Mouse (Mus musculus) lung, embryonic 15.5 days (tissue): ENCODE results near the gene Cemip2. TPM values are rescaled to one million over a fixed set of nuclear protein-coding genes. Genes with fewer than 3 reads are reported as not detected.

Experiments
- ATAC-seq: fragments of 200-750 bp; cut with Nextera tagmentation; 2 replicates; pipeline ENCODE4 v1.8.0; 2017; ENCODE audit warnings: moderate number of reproducible peaks, borderline replicate concordance; ENCODE audit not compliant: low FRiP score, low TSS enrichment; ENCODE audit errors: extremely low read depth
- H3K27ac ChIP-seq: fragments of 300-500 bp; sonication (generic); 2 replicates; pipeline ENCODE4 v1.5.1; 2015; ENCODE audit warnings: moderate library complexity, mild to moderate bottlenecking, inconsistent platforms
- H3K27me3 ChIP-seq: fragments of 300-500 bp; sonication (generic); 2 replicates; pipeline ENCODE4 v1.6.1; 2015; ENCODE audit warnings: inconsistent platforms
- H3K36me3 ChIP-seq: fragments of 300-500 bp; sonication (generic); 2 replicates; pipeline ENCODE4 v1.6.1; 2015; ENCODE audit warnings: inconsistent platforms
- H3K4me1 ChIP-seq: fragments of 300-500 bp; sonication (generic); 2 replicates; pipeline ENCODE4 v1.6.1; 2015; ENCODE audit warnings: inconsistent platforms
- H3K4me2 ChIP-seq: fragments of 300-500 bp; sonication (generic); 2 replicates; pipeline ENCODE4 v1.6.1; 2015; ENCODE audit warnings: inconsistent platforms, mild to moderate bottlenecking, moderate library complexity
- H3K4me3 ChIP-seq: fragments of 300-500 bp; sonication (generic); 2 replicates; pipeline ENCODE4 v1.5.1; 2015; ENCODE audit warnings: mild to moderate bottlenecking, inconsistent platforms
- H3K9ac ChIP-seq: fragments of 300-500 bp; sonication (generic); 2 replicates; pipeline ENCODE4 v1.6.1; 2015; ENCODE audit warnings: inconsistent platforms
- H3K9me3 ChIP-seq: fragments of 300-500 bp; sonication (generic); 2 replicates; pipeline ENCODE4 v1.6.1; 2016; ENCODE audit warnings: inconsistent platforms
- WGBS: fragments of 180-500 bp; shearing (Covaris S2); methylation state at CpG from one replicate; pipeline ENCODE4 v1.1.7; 2015; 5-methylcytosine and 5-hydroxymethylcytosine counted together
- polyA plus RNA-seq: library from polyadenylated mRNA; unstranded; fragments of >200 nt; fragmentation: Nextera tagmentation; extraction: Ambion mirVana; gene quantifications from 2 replicates; pipeline ENCODE4 v1.2.1, GENCODE M21; 2015

Cemip2 gene
- 29.4 and 32.3 TPM in 2 replicates for polyA plus RNA-seq

- under 1% methylated on average over 72 of the region's 75 CpGs for WGBS
- no peaks in the 10 kb centered on the region for H3K36me3 ChIP-seq
- peak within 1 kb of the TSS; percentile 88 for H3K4me3 ChIP-seq
- peak; percentile 98 for ATAC-seq
- no peaks in the 10 kb centered on the region for H3K27me3 ChIP-seq
- H3K27ac ChIP-seq = peak within 1 kb of the TSS; percentile 95
- peak within 1 kb of the TSS; percentile 76 for H3K4me2 ChIP-seq
- H3K4me1 ChIP-seq = peaks cover 34% of the 10 kb centered on the region
- no peaks in the 10 kb centered on the region for H3K9me3 ChIP-seq
- peak within 1 kb of the TSS; percentile 83 for H3K9ac ChIP-seq
Measured at GRCm38 (mm10) chr19:21778147-21778917, at the start of gene Cemip2. Cemip2 (plus strand) TSS chr19:21778342.

DNA sequence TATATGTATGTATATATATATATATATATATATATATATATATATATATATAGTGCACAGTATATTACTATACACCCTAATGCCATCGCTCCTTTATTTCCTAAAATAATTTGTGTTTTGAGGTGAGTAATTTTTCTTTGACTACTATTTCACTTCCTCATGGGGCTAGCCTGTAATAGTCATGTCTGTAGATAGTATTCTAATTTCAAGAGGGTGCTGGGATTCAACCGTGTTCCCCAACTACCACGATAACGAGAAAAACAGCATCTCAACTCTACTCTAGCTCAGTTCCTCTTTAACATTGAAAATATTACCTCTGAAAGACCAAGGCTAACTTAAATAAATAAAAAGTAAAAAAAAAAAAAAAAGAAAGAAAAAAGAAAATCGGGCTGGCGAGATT lies 49.8 kb upstream of the Cemip2 start:
- no peak for ATAC-seq
- Histone ChIP-seq H3K9me3 (no peaks in the 10 kb centered on the region), H3K27me3 (no peaks in the 10 kb centered on the region), H3K36me3 (no peaks in the 10 kb centered on the region), H3K9ac (no peak overlapping the region), H3K27ac (no peak overlapping the region), H3K4me3 (no peak overlapping the region), H3K4me2 (no peak overlapping the region), H3K4me1 (no peaks in the 10 kb centered on the region)
- WGBS = 91% methylated on average over 6 of the region's 6 CpGs

- 63% methylated on average over 5 of the region's 5 CpGs for WGBS
- H3K27me3 ChIP-seq = no peaks in the 10 kb centered on the region
Measured at GRCm38 (mm10) chr19:21731887-21732286, 46.3 kb upstream of the Cemip2 start.

GRCm38 (mm10) chr19:21733176-21733575 lies 45.0 kb upstream of the Cemip2 start:
- no peak overlapping the region for H3K4me2 ChIP-seq
- H3K9me3 ChIP-seq = no peaks in the 10 kb centered on the region
- no peaks in the 10 kb centered on the region for H3K27me3 ChIP-seq
- no peaks in the 10 kb centered on the region for H3K36me3 ChIP-seq
- H3K9ac ChIP-seq = no peak overlapping the region
- 89% methylated on average over 2 of the region's 2 CpGs for WGBS
- H3K4me3 ChIP-seq = no peak overlapping the region
- peaks cover 7% of the 10 kb centered on the region; the same call in 1 of the 2 replicates for H3K4me1 ChIP-seq
- ATAC-seq = no peak
- H3K27ac ChIP-seq = no peak overlapping the region

More at GRCm38 (mm10) chr19:21731887-21732286, 46.3 kb upstream of the Cemip2 start:
- no peak overlapping the region for H3K9ac ChIP-seq
- no peaks in the 10 kb centered on the region for H3K36me3 ChIP-seq
- H3K9me3 ChIP-seq = no peaks in the 10 kb centered on the region
- ATAC-seq = no peak
- no peak overlapping the region for H3K4me3 ChIP-seq
- H3K4me2 ChIP-seq = no peak overlapping the region
- no peak overlapping the region for H3K27ac ChIP-seq
- H3K4me1 ChIP-seq = no peaks in the 10 kb centered on the region

DNA sequence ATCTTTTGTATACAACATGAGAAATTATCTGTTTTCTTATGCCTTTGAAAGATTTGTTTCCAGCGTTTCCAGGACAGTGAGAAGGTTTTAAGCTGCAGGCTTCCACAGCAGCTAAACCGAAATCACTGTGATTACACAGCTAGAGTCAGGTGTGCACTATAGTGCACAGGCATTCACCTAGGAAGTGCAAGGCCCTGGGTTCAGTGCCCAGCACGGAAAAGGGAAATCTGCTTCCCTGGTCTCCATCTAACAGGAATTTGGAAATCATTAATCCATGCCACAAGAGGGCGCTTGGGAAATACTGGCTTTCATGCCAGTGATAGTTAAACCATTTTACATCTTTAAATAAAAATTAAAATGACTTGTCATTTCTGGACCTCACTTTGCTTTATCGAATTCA lies 44.0 kb upstream of the Cemip2 start:
- 29% methylated on average over 5 of the region's 5 CpGs for WGBS
- no peak overlapping the region for H3K4me2 ChIP-seq

GRCm38 (mm10) chr19:21737446-21737845 lies 40.7 kb upstream of the Cemip2 start:
- Histone ChIP-seq H3K4me1 (peaks cover 7% of the 10 kb centered on the region; the same call in 1 of the 2 replicates), H3K4me2 (peak overlapping the region; percentile 37), H3K4me3 (peak overlapping the region; percentile 7; the same call in 1 of the 2 replicates), H3K36me3 (no peaks in the 10 kb centered on the region), H3K9ac (no peak overlapping the region), H3K27me3 (no peaks in the 10 kb centered on the region), H3K9me3 (no peaks in the 10 kb centered on the region), H3K27ac (peak overlapping the region; percentile 68)
- ATAC-seq = peak; percentile 53; the same call in 1 of the 2 replicates
- 32% methylated on average over 18 of the region's 18 CpGs for WGBS

More for the DNA sequence above, 44.0 kb upstream of the Cemip2 start:
- Histone ChIP-seq H3K4me3 (no peak overlapping the region), H3K9me3 (no peaks in the 10 kb centered on the region), H3K27ac (no peak overlapping the region), H3K9ac (no peak overlapping the region), H3K27me3 (no peaks in the 10 kb centered on the region), H3K4me1 (peaks cover 7% of the 10 kb centered on the region; the same call in 1 of the 2 replicates), H3K36me3 (no peaks in the 10 kb centered on the region)
- ATAC-seq = no peak

DNA sequence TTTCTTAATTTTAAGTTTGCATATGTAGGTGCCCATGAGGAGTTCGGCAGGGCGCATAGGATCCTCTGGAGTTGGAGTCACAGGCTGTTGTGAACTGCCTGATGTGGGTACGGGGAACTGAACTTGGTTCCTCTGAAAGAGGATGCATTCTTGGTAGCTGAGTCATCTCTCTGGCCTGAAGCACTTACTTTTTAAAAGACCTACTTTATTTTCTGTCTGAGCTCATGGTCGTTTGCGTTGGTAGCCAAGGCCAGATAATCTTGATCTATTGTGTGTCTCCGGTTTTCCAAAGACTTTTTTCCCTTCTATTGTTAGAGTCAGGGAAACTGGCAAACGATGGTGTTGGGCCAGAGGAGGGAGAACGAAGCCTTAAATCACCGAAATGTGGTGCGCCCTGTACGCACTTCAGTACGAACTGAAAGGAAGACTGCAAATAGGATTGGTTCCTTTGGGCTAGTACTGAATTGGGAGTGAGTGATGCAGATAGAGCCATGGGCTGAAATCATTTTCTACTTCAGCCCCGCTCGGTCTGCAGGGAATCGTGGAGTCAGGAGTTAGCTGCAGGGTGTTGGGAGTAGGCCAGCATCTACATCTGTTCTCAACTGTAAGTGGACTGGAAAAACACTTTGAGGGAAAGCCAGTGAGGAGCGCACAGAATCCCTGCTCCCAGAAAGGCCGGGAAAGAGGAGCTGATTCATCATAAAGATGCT lies 40.1 kb upstream of the Cemip2 start:
- H3K4me2 ChIP-seq = peak overlapping the region; percentile 37
- H3K36me3 ChIP-seq = no peaks in the 10 kb centered on the region
- ATAC-seq = peak; percentile 79

DNA sequence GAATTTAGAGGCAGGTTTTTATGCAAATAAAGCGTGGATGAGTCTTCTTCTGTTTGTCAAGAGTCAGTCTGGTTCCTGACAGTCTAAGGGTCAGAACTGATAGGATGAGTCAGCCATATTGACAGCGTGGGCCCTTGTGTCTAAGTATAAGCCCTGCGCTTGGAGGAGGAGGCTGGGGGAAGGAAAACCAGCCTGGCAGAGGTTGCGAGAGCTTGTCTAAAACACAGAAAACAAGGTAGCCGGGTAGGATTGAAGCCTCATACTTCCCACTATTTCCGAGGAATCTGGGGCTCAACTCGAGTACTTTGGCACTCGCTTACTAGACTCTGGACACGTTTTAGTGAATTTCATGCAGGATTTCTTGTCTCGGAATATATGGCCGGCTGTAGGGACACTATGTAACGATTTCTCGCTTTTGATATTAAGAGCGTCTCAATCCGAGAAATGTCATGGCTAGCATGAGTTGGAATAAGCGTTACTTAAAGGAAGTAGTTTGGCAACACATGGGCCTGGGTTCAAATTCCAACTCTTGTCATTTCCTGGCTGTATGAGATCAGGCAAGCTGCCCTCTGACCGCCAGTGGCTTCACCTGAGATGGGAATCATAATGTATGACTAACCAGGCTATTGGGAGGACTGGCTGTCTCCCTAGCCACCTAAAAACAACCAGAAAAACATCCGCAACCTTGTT lies 39.4 kb upstream of the Cemip2 start:
- no peak for ATAC-seq
- Histone ChIP-seq H3K4me2 (peak overlapping the region; percentile 37; the same call in 1 of the 2 replicates), H3K9ac (no peak overlapping the region), H3K4me1 (peaks cover 7% of the 10 kb centered on the region; the same call in 1 of the 2 replicates), H3K27me3 (no peaks in the 10 kb centered on the region), H3K9me3 (no peaks in the 10 kb centered on the region), H3K4me3 (no peak overlapping the region), H3K36me3 (no peaks in the 10 kb centered on the region), H3K27ac (peak overlapping the region; percentile 68)
- WGBS = 87% methylated on average over 18 of the region's 18 CpGs

More for the DNA sequence above, 40.1 kb upstream of the Cemip2 start:
- H3K27ac ChIP-seq = peak overlapping the region; percentile 68
- H3K27me3 ChIP-seq = no peaks in the 10 kb centered on the region
- peaks cover 7% of the 10 kb centered on the region; the same call in 1 of the 2 replicates for H3K4me1 ChIP-seq
- 35% methylated on average over 17 of the region's 17 CpGs for WGBS
- H3K4me3 ChIP-seq = no peak overlapping the region; the same call in 1 of the 2 replicates
- no peaks in the 10 kb centered on the region for H3K9me3 ChIP-seq
- H3K9ac ChIP-seq = no peak overlapping the region

GRCm38 (mm10) chr19:21742138-21742537 lies 36.0 kb upstream of the Cemip2 start:
- H3K27me3 ChIP-seq = no peaks in the 10 kb centered on the region
- no peak overlapping the region for H3K4me2 ChIP-seq
- H3K9ac ChIP-seq = no peak overlapping the region
- no peaks in the 10 kb centered on the region for H3K9me3 ChIP-seq
- 71% methylated on average over 12 of the region's 12 CpGs for WGBS
- H3K36me3 ChIP-seq = no peaks in the 10 kb centered on the region
- peaks cover 7% of the 10 kb centered on the region; the same call in 1 of the 2 replicates for H3K4me1 ChIP-seq
- no peak overlapping the region for H3K4me3 ChIP-seq
- ATAC-seq = no peak
- H3K27ac ChIP-seq = no peak overlapping the region

GRCm38 (mm10) chr19:21745586-21745985 lies 32.6 kb upstream of the Cemip2 start:
- H3K4me3 ChIP-seq = no peak overlapping the region
- no peak overlapping the region for H3K9ac ChIP-seq
- H3K27ac ChIP-seq = no peak overlapping the region
- no peaks in the 10 kb centered on the region for H3K4me1 ChIP-seq
- no peak for ATAC-seq
- H3K9me3 ChIP-seq = no peaks in the 10 kb centered on the region
- H3K36me3 ChIP-seq = no peaks in the 10 kb centered on the region
- H3K4me2 ChIP-seq = no peak overlapping the region
- WGBS = 87% methylated on average over 2 of the region's 2 CpGs
- H3K27me3 ChIP-seq = no peaks in the 10 kb centered on the region

DNA sequence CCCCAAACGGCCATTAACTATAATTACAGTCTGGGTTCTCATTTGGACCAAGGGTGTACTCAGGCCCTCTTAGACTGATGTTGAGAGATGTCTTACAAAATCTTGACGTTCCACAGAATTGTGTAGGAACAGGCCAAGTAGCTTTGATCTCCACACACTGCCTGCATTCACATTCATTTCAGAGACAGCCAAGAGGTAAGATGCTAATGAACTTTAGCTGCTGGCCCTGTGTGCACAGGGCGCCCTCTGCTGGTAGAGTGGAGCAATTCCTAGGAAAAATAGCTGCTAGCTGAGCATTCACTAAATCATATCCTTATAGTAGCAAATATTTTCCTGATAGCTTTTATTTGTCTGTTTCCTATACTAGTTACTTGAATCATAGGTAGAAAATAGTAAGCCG lies 30.8 kb upstream of the Cemip2 start:
- H3K4me3 ChIP-seq = no peak overlapping the region
- H3K9me3 ChIP-seq = no peaks in the 10 kb centered on the region
- H3K27me3 ChIP-seq = no peaks in the 10 kb centered on the region
- no peak for ATAC-seq
- H3K9ac ChIP-seq = no peak overlapping the region
- H3K27ac ChIP-seq = no peak overlapping the region
- H3K4me1 ChIP-seq = no peaks in the 10 kb centered on the region
- no peak overlapping the region for H3K4me2 ChIP-seq
- no peaks in the 10 kb centered on the region for H3K36me3 ChIP-seq
- 14% methylated on average over 4 of the region's 4 CpGs for WGBS
